Mouse (Mus musculus): Measurements from ENCODE around the gene Wdr41. TPM values are rescaled to one million over a fixed set of nuclear protein-coding genes. Genes with fewer than 3 reads are reported as not detected.

Wdr41 gene
- polyA plus RNA-seq, 1 experiment from 2014 or later, result 12.1 TPM

DNA sequence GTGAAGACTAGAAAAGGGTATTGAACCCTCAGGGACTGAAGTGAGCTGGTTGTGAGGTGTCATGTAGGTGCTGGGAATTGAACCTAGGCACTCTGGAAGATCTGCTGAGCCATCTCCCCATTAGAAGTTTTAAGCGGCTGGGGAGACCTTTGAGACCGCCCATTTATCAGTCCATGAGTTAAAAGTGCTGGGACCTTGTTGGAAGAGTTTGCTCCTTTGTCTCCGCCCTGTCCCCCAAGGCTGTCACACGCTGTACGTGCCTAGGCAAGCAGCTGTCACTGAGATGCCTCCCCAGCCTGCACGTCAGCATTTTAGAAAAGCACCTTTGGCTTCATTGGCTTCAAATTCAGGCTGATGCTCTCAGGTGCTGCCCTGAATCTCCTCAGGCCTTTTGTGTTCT is 44.1 kb downstream of the Wdr41 start:
- Histone ChIP-seq H3K4me2 (no peak overlapping the region), H3K4me1 (replicated peaks; ENCODE audit: control insufficient read depth, insufficient read depth, low read length) (no peaks in the 10 kb centered on the region), H3K9me3 (ENCODE audit: control insufficient read depth, low read length) (no peaks in the 10 kb centered on the region), H3K9ac (ENCODE audit: low read depth, low read length) (no peak overlapping the region), H3K27ac (ENCODE audit: low read depth, low read length) (no peak overlapping the region), H3K4me3 (ENCODE audit: low read depth, low read length) (no peak overlapping the region), H3K27me3 (replicated peaks; ENCODE audit: control insufficient read depth, insufficient read depth, low read length) (no peaks in the 10 kb centered on the region), H3K36me3 (ENCODE audit: control insufficient read depth, insufficient read depth, low read length) (peaks cover 2% of the 10 kb centered on the region; the same call in 1 of the 2 replicates)
- ATAC-seq (replicated peaks; ENCODE audit: low FRiP score) (no peak), DNase-seq (ENCODE audit: low spot score) (no peak)
- WGBS, result 84% methylated on average over 6 of the region's 6 CpGs

DNA sequence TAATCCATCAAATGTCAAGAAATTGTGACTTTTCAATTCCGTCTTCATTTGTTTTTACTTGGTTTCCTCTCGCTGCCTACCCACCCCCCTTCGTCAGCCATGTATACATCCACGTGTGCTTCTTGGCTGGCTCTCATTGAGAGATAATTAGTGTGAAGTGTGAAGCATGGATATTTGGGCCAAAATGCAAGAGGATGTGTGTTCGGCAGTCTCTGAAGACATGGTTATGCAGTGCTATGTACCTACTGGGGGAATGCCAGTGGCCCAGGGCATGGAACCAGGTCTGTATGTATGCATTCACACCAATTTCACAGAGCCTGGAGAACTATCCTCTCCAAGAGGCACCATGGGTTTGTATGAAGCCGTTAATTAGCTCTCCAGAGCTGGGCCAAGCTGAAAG is 54.7 kb downstream of the Wdr41 start:
- Histone ChIP-seq H3K4me1 (replicated peaks; ENCODE audit: control insufficient read depth, insufficient read depth, low read length) (no peaks in the 10 kb centered on the region), H3K27ac (ENCODE audit: low read depth, low read length) (no peak overlapping the region), H3K36me3 (ENCODE audit: control insufficient read depth, insufficient read depth, low read length) (no peaks in the 10 kb centered on the region), H3K27me3 (replicated peaks; ENCODE audit: control insufficient read depth, insufficient read depth, low read length) (no peaks in the 10 kb centered on the region), H3K4me3 (ENCODE audit: low read depth, low read length) (no peak overlapping the region), H3K4me2 (no peak overlapping the region), H3K9me3 (ENCODE audit: control insufficient read depth, low read length) (no peaks in the 10 kb centered on the region), H3K9ac (ENCODE audit: low read depth, low read length) (no peak overlapping the region)
- no peak for DNase-seq (ENCODE audit: low spot score)
- no peak for ATAC-seq (replicated peaks; ENCODE audit: low FRiP score)
- WGBS, result 87% methylated on average over 6 of the region's 6 CpGs

DNA sequence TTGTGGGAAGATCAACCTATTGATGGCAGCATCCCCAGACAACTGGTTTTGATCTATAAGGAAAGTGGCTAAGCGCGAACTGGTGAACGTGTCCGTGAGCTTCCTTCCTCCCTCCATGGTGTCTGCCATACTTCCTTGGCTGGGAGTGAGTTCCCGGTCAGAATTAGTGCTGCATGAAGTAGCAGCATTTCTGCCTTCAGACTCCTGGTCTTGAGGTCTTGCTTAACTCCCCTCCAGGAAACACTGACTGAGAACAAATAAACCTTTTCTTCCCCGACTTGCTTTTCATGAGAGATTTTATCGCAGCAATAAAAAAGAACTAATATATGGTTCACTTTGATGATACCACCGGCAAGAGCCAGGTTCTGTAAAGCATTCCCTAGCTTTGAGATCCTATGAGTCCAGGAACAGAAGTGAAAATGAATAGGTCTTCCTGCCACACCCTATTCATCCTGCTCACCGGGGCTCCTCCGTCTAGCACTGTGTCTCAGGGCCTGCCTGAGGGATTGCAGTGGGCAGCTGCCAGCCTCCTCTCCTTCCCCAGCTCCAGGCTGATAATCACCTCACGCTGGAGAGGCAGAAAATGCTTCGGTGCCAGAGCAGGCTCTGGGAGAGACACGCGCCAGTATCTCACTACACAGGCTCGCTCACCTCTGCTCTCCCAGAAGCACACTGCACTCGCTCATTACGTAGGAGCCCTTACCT is 56.1 kb downstream of the Wdr41 start:
- H3K4me3 ChIP-seq (ENCODE audit: low read depth, low read length), result no peak overlapping the region
- H3K36me3 ChIP-seq (ENCODE audit: control insufficient read depth, insufficient read depth, low read length), result no peaks in the 10 kb centered on the region
- DNase-seq (ENCODE audit: low spot score), result no peak
- H3K27me3 ChIP-seq (replicated peaks; ENCODE audit: control insufficient read depth, insufficient read depth, low read length), result no peaks in the 10 kb centered on the region
- H3K9me3 ChIP-seq (ENCODE audit: control insufficient read depth, low read length), result no peaks in the 10 kb centered on the region
- ATAC-seq (replicated peaks; ENCODE audit: low FRiP score), result no peak
- H3K9ac ChIP-seq (ENCODE audit: low read depth, low read length), result no peak overlapping the region
- H3K27ac ChIP-seq (ENCODE audit: low read depth, low read length), result no peak overlapping the region
- H3K4me1 ChIP-seq (replicated peaks; ENCODE audit: control insufficient read depth, insufficient read depth, low read length), result no peaks in the 10 kb centered on the region
- WGBS, result 74% methylated on average over 17 of the region's 17 CpGs
- no peak overlapping the region for H3K4me2 ChIP-seq

DNA sequence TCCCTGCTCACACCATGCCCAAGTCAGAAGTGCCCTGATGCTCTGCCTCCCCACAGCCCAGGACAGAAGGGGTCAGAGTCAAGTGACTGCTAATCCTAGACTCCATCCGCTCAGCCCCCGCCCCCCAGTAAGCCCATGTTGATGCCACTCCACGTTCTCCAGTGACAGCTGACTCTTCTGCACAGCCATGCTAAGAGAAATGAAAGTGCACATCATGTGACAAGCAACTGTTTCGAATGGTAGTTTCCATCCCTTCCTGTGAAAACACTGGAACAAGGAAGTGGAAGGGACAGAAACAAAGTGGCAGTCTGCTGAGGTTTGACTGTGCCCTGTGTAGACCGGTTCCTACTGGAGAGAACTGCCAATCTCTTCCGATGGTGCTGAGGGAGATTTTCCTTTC is 56.8 kb downstream of the Wdr41 start:
- Histone ChIP-seq H3K9me3 (ENCODE audit: control insufficient read depth, low read length) (no peaks in the 10 kb centered on the region), H3K4me1 (replicated peaks; ENCODE audit: control insufficient read depth, insufficient read depth, low read length) (no peaks in the 10 kb centered on the region), H3K36me3 (ENCODE audit: control insufficient read depth, insufficient read depth, low read length) (no peaks in the 10 kb centered on the region), H3K4me3 (ENCODE audit: low read depth, low read length) (no peak overlapping the region), H3K27ac (ENCODE audit: low read depth, low read length) (no peak overlapping the region), H3K9ac (ENCODE audit: low read depth, low read length) (no peak overlapping the region), H3K4me2 (no peak overlapping the region), H3K27me3 (replicated peaks; ENCODE audit: control insufficient read depth, insufficient read depth, low read length) (no peaks in the 10 kb centered on the region)
- ATAC-seq (replicated peaks; ENCODE audit: low FRiP score), result no peak
- 77% methylated on average over 6 of the region's 6 CpGs for WGBS
- DNase-seq (ENCODE audit: low spot score), result no peak

DNA sequence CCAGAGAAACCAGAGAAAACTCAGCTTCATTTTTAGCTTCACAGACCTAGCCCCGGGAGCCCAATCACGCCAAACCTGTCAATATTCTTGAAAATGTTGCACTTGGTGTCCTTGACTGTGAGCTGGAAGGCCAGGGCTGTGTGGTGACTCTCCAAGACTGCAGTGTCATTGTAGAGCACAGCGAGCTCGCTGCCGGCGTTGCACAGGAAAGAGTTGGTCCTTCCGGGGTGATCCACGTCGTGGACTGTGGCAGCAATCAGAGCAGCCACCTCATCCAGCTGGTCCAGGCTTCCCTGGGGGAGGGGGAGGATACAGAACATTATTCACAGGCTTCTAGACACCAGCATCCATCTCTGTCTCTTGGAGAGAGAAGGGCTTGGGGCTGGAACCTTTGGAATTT is 58.0 kb downstream of the Wdr41 start:
- Histone ChIP-seq H3K9me3 (ENCODE audit: control insufficient read depth, low read length) (no peaks in the 10 kb centered on the region), H3K4me2 (no peak overlapping the region), H3K4me1 (replicated peaks; ENCODE audit: control insufficient read depth, insufficient read depth, low read length) (no peaks in the 10 kb centered on the region), H3K36me3 (ENCODE audit: control insufficient read depth, insufficient read depth, low read length) (no peaks in the 10 kb centered on the region), H3K9ac (ENCODE audit: low read depth, low read length) (no peak overlapping the region), H3K4me3 (ENCODE audit: low read depth, low read length) (no peak overlapping the region), H3K27me3 (replicated peaks; ENCODE audit: control insufficient read depth, insufficient read depth, low read length) (no peaks in the 10 kb centered on the region), H3K27ac (ENCODE audit: low read depth, low read length) (no peak overlapping the region)
- DNase-seq (ENCODE audit: low spot score) (no peak), ATAC-seq (replicated peaks; ENCODE audit: low FRiP score) (no peak)
- 63% methylated on average over 9 of the region's 9 CpGs for WGBS

DNA sequence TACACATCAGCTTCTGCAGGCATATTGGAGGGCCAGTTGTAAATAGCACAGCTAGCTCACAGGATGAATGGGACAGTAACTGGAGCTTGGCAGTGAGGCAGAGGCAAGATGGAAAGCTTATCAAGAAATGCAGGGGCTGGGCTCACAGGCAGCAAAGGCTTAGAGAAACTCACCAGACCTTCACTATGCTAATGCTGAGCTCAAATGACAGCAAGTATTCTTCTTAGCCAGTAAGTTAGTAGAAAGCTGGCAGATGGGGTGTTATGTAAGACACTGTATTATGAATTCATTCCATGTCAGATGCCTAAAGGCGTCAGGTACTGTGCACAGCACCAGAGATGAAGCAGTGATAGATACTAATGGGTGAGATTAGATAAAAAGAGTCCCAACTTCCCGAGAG is 58.6 kb downstream of the Wdr41 start:
- Histone ChIP-seq H3K4me2 (no peak overlapping the region), H3K36me3 (ENCODE audit: control insufficient read depth, insufficient read depth, low read length) (no peaks in the 10 kb centered on the region), H3K27me3 (replicated peaks; ENCODE audit: control insufficient read depth, insufficient read depth, low read length) (no peaks in the 10 kb centered on the region), H3K9ac (ENCODE audit: low read depth, low read length) (no peak overlapping the region), H3K27ac (ENCODE audit: low read depth, low read length) (no peak overlapping the region), H3K9me3 (ENCODE audit: control insufficient read depth, low read length) (no peaks in the 10 kb centered on the region), H3K4me3 (ENCODE audit: low read depth, low read length) (no peak overlapping the region), H3K4me1 (replicated peaks; ENCODE audit: control insufficient read depth, insufficient read depth, low read length) (no peaks in the 10 kb centered on the region)
- ATAC-seq (replicated peaks; ENCODE audit: low FRiP score) (no peak), DNase-seq (ENCODE audit: low spot score) (no peak)
- WGBS, result 70% methylated on average over 2 of the region's 2 CpGs

DNA sequence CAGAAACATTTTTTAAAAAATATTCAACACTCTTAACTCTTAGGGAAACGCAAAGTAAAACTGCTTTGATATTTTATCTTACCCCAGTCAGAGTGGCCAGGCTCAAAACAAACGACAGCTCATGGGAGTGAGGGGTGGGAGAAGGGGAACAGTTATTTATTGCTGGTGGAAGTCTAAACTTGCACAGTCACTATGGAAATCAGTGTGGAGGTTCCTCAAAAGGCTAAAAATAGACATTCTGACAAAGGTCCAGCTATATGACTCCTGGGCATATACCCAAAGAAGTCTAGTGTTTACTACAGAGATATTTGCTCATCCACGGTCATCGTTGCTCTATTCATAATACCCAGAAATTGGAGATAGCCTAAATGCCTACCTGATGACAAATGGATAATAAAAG is 62.1 kb downstream of the Wdr41 start:
- no peak for ATAC-seq (replicated peaks; ENCODE audit: low FRiP score)
- DNase-seq (ENCODE audit: low spot score), result no peak
- H3K9me3 ChIP-seq (ENCODE audit: control insufficient read depth, low read length), result no peaks in the 10 kb centered on the region
- no peak overlapping the region for H3K4me3 ChIP-seq (ENCODE audit: low read depth, low read length)
- 60% methylated on average over 4 of the region's 4 CpGs for WGBS
- H3K9ac ChIP-seq (ENCODE audit: low read depth, low read length), result no peak overlapping the region
- no peak overlapping the region for H3K27ac ChIP-seq (ENCODE audit: low read depth, low read length)
- H3K36me3 ChIP-seq (ENCODE audit: control insufficient read depth, insufficient read depth, low read length), result no peaks in the 10 kb centered on the region
- H3K4me2 ChIP-seq, result no peak overlapping the region
- H3K27me3 ChIP-seq (replicated peaks; ENCODE audit: control insufficient read depth, insufficient read depth, low read length), result no peaks in the 10 kb centered on the region
- H3K4me1 ChIP-seq (replicated peaks; ENCODE audit: control insufficient read depth, insufficient read depth, low read length), result no peaks in the 10 kb centered on the region

DNA sequence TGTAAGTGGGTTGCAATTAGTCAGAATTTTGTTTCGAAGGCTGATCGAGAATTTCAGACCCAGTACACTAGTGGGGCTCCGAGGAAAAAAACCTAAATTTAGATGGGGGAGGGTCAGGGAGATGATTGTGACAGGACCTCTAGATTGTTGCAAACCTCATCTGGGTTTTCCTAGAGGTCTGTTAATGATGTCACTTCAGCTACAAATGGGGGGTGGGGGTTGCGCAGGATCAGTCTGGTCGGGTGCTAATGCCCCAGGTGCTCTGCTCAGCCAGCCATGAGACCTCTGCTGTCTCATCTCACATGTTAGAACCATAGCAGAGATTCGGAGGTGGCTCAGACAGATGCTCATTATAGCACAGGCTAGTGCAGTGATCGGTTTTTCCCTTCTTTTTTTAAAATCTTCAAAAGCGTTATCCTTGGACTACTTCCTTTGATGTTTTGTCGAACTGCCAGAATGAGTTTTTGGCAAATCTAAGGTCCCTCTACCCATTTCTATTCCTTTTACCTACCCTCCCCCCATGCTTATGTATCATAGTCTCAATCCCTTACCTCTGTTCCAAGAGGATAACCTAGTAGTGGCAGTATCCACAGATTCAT is 64.1 kb downstream of the Wdr41 start:
- Histone ChIP-seq H3K9me3 (ENCODE audit: control insufficient read depth, low read length) (no peaks in the 10 kb centered on the region), H3K4me2 (no peak overlapping the region), H3K4me3 (ENCODE audit: low read depth, low read length) (no peak overlapping the region), H3K36me3 (ENCODE audit: control insufficient read depth, insufficient read depth, low read length) (no peaks in the 10 kb centered on the region), H3K9ac (ENCODE audit: low read depth, low read length) (no peak overlapping the region), H3K4me1 (replicated peaks; ENCODE audit: control insufficient read depth, insufficient read depth, low read length) (no peaks in the 10 kb centered on the region), H3K27me3 (replicated peaks; ENCODE audit: control insufficient read depth, insufficient read depth, low read length) (no peaks in the 10 kb centered on the region), H3K27ac (ENCODE audit: low read depth, low read length) (no peak overlapping the region)
- DNase-seq (ENCODE audit: low spot score) (no peak), ATAC-seq (replicated peaks; ENCODE audit: low FRiP score) (no peak)
- WGBS, result 84% methylated on average over 9 of the region's 9 CpGs

DNA sequence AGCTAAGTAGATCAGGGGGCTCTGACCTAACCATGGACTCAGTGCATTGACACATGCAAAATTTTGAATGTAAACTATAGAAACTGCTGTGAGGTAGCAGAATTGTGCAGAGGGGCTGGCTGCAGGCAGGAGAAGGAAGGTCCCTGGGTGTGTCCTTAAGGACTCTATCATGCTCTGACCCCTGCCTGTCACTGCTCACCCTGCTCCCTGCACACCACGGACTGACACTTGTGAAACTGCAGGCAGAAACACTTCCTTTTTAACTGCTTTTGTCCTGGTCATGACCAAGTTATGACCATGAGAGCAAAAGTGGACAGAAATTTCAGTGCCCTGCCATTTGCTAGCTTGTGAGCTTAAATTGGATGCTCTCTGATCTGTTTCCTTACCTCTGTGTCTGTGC is 68.0 kb downstream of the Wdr41 start:
- no peaks in the 10 kb centered on the region for H3K9me3 ChIP-seq (ENCODE audit: control insufficient read depth, low read length)
- no peak overlapping the region for H3K4me3 ChIP-seq (ENCODE audit: low read depth, low read length)
- ATAC-seq (replicated peaks; ENCODE audit: low FRiP score) (no peak), DNase-seq (ENCODE audit: low spot score) (no peak)
- 22% methylated on average over 1 of the region's 1 CpGs for WGBS
- H3K9ac ChIP-seq (ENCODE audit: low read depth, low read length), result no peak overlapping the region
- no peak overlapping the region for H3K27ac ChIP-seq (ENCODE audit: low read depth, low read length)
- no peaks in the 10 kb centered on the region for H3K36me3 ChIP-seq (ENCODE audit: control insufficient read depth, insufficient read depth, low read length)
- no peaks in the 10 kb centered on the region for H3K4me1 ChIP-seq (replicated peaks; ENCODE audit: control insufficient read depth, insufficient read depth, low read length)
- H3K4me2 ChIP-seq, result no peak overlapping the region
- H3K27me3 ChIP-seq (replicated peaks; ENCODE audit: control insufficient read depth, insufficient read depth, low read length), result no peaks in the 10 kb centered on the region

Measured in liver, embryonic 11.5 days (tissue).